Mouse (Mus musculus) limb, embryonic 14.5 days (tissue): ENCODE data around the gene Zfp54. TPM values are rescaled to one million over a fixed set of nuclear protein-coding genes. Genes with fewer than 3 reads are reported as not detected.
A peak's percentile ranks its signal among the peaks of the same experiment; 100 is the strongest.

Experiments used
- ATAC-seq: fragments of 200-750 bp; cut with Nextera tagmentation; 2 replicates; pipeline ENCODE4 v1.8.0; 2017; ENCODE audit warnings: low read depth, moderate number of reproducible peaks, moderate TSS enrichment; ENCODE audit not compliant: low FRiP score
- DNase-seq: peaks from one replicate; pipeline ENCODE4 v3.0.0-alpha.2; 2015; ENCODE audit warnings: low spot score
- H3K27ac ChIP-seq: fragments of 300-500 bp; sonication (generic); replicated peaks from 2 replicates; pipeline ENCODE4 v1.5.1; 2014; ENCODE audit warnings: low read depth, mild to moderate bottlenecking, low read length, moderate library complexity, mixed read lengths
- H3K27me3 ChIP-seq: fragments of 300-500 bp; sonication (generic); 2 replicates; pipeline ENCODE4 v1.6.1; 2014; ENCODE audit warnings: low read length, mixed read lengths; ENCODE audit not compliant: control insufficient read depth, insufficient read depth
- H3K36me3 ChIP-seq: fragments of 300-500 bp; sonication (generic); 2 replicates; pipeline ENCODE4 v1.6.1; 2014; ENCODE audit warnings: mild to moderate bottlenecking, low read length, moderate library complexity, mixed read lengths; ENCODE audit not compliant: control insufficient read depth, insufficient read depth
- H3K4me1 ChIP-seq: fragments of 300-500 bp; sonication (generic); 2 replicates; pipeline ENCODE4 v1.6.1; 2014; ENCODE audit warnings: antibody characterized with exemption, low read length, mixed read lengths; ENCODE audit not compliant: control insufficient read depth, insufficient read depth
- H3K4me2 ChIP-seq: fragments of 300-500 bp; sonication (generic); replicated peaks from 2 replicates; pipeline ENCODE4 v1.6.1; 2014; ENCODE audit warnings: low read depth, mild to moderate bottlenecking, low read length, moderate library complexity; ENCODE audit not compliant: severe bottlenecking
- H3K4me3 ChIP-seq: fragments of 300-500 bp; sonication (generic); replicated peaks from 2 replicates; pipeline ENCODE4 v1.5.1; 2014; ENCODE audit warnings: low read length
- H3K9ac ChIP-seq: fragments of 300-500 bp; sonication (generic); 2 replicates; pipeline ENCODE4 v1.6.1; 2014; ENCODE audit warnings: mild to moderate bottlenecking, low read depth, low read length, moderate library complexity; ENCODE audit not compliant: severe bottlenecking
- H3K9me3 ChIP-seq: fragments of 300-500 bp; sonication (generic); 2 replicates; pipeline ENCODE4 v1.6.1; 2016; ENCODE audit warnings: low read length; ENCODE audit not compliant: control insufficient read depth
- POLR2A ChIP-seq: fragments of 200-500 bp; IDR thresholded peaks from 2 replicates; pipeline ENCODE4 v1.8.0; 2012; ENCODE audit warnings: inconsistent platforms, mild to moderate bottlenecking, moderate library complexity, borderline replicate concordance; ENCODE audit not compliant: insufficient read depth, insufficient read length; ENCODE audit errors: extremely low read depth
- WGBS: fragments of 180-500 bp; shearing (Covaris S2); extraction: QIAGEN DNeasy Blood & Tissue Kit; methylation state at CpG from one replicate; pipeline ENCODE4 v1.1.7; 2014; 5-methylcytosine and 5-hydroxymethylcytosine counted together
- polyA plus RNA-seq, 2 experiments: library from polyadenylated mRNA; depleted of rRNA in 1 of 2; stranded (reverse) in 1 of 2; unstranded in 1 of 2; fragments of >200 nt; fragmentation: Nextera tagmentation in 1 of 2; extraction: Ambion mirVana in 1 of 2; gene quantifications; 2 replicates each; pipeline versions ENCODE4 v1.2.1 to v1.2.3; 2012 to 2014

Gene Zfp54
- polyA plus RNA-seq, 2 experiments = 2.5 to 5.2 TPM

DNA sequence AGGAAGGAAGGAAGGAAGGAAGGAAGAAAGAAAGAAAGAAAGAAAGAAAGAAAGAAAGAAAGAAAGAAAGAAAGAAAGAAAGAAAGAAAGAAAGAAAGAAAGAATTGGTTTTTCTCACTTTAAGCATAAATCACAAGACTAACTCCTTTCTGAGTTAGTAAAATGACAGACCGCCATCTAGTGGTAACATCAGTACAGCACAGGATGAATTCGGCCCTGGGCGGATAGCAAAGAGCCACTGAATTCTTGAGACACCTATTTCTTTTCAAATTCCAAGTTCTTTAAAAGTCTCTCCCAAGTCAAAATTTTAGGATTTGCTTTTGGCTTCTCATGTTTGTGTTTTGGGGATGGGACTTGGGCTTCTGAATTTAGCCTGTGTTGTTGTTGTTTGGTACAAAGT, 26.6 kb downstream of the Zfp54 start:
- no peak for TF ChIP-seq POLR2A
- no peaks in the 10 kb centered on the region for H3K9me3 ChIP-seq
- peak overlapping the region; percentile 67 for H3K4me3 ChIP-seq
- H3K4me1 ChIP-seq = peaks cover 7% of the 10 kb centered on the region; the same call in 1 of the 2 replicates
- H3K27ac ChIP-seq = peak overlapping the region; percentile 92
- no peaks in the 10 kb centered on the region; the same call in 1 of the 2 replicates for H3K36me3 ChIP-seq
- H3K4me2 ChIP-seq = peak overlapping the region; percentile 85
- DNase-seq = peak; percentile 89
- no peaks in the 10 kb centered on the region for H3K27me3 ChIP-seq
- ATAC-seq = peak; percentile 75
- WGBS = 0% methylated on average over 3 of the region's 3 CpGs
- H3K9ac ChIP-seq = no peak overlapping the region; the same call in none of the 2 replicates

DNA sequence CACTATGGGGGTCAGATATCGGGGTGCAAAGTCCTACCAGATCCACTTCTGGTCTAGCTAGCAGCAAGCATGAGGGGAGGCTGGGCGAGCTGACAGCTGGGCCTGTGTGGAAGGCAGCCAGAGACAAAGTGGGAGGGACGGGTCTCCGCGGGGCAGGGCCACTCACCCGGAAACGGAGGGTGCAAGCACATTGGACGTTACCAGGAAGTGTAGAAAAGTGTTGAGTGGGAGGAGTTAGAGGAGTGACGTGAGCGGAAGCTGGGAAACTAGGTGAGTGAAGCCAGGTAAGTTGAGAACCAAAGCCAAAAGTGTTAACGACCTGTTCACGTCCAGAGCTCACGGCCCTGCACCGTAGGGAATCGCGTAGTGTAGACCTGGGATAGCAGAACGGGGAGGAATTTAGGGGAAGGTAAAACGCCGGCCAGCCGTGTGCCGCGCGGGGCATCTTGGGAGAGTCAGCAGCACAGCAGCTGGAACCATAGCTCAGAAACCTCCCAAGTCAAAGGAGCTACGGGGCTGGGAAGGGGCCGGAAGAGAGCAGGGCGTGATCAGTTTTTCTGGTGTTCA, 27.2 kb downstream of the Zfp54 start, which contains the start of gene Zfp51:
TSS of gene Zfp51 (plus strand) at position 237 of the 567 bp plus-strand sequence.
- under 1% methylated on average over 26 of the region's 26 CpGs for WGBS
- peak; percentile 70; the same call in 1 of the 2 replicates for TF ChIP-seq POLR2A

DNA sequence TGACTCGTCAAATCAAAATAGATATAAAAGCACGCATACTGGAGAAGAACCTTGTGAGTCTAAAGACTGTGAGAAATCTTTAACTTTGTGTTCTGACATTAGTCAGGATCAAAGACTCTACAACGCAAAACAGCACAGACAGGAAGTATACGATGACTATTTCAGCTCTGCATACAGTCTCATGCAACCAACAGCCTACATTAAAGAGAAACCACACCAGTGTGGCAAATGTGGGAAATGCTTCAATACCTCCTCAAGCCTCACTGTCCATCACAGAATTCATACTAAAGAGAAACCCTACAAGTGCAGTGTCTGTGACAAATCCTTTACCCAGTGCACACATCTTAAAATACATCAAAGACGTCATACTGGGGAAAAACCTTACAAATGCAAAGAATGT, 40.5 kb downstream of the Zfp54 start:
- 94% methylated on average over 5 of the region's 5 CpGs for WGBS
- no peak for TF ChIP-seq POLR2A
- DNase-seq (no peak), ATAC-seq (no peak)
- Histone ChIP-seq H3K4me3 (no peak overlapping the region), H3K9me3 (no peaks in the 10 kb centered on the region), H3K9ac (no peak overlapping the region), H3K27ac (no peak overlapping the region), H3K4me1 (no peaks in the 10 kb centered on the region), H3K27me3 (no peaks in the 10 kb centered on the region), H3K4me2 (no peak overlapping the region), H3K36me3 (peaks cover 33% of the 10 kb centered on the region)

More for the DNA sequence above, 27.2 kb downstream of the Zfp54 start, which contains the start of gene Zfp51:
- peak within 1 kb of the TSS; percentile 65 for H3K9ac ChIP-seq
- no peaks in the 10 kb centered on the region; the same call in 1 of the 2 replicates for H3K36me3 ChIP-seq
- no peaks in the 10 kb centered on the region for H3K9me3 ChIP-seq
- peak within 1 kb of the TSS; percentile 92 for H3K27ac ChIP-seq
- H3K4me2 ChIP-seq = peak within 1 kb of the TSS; percentile 85
- peak; percentile 100 for ATAC-seq
- DNase-seq = peak; percentile 93
- H3K27me3 ChIP-seq = no peaks in the 10 kb centered on the region
- H3K4me1 ChIP-seq = peaks cover 7% of the 10 kb centered on the region; the same call in 1 of the 2 replicates
- peak within 1 kb of the TSS; percentile 67 for H3K4me3 ChIP-seq

DNA sequence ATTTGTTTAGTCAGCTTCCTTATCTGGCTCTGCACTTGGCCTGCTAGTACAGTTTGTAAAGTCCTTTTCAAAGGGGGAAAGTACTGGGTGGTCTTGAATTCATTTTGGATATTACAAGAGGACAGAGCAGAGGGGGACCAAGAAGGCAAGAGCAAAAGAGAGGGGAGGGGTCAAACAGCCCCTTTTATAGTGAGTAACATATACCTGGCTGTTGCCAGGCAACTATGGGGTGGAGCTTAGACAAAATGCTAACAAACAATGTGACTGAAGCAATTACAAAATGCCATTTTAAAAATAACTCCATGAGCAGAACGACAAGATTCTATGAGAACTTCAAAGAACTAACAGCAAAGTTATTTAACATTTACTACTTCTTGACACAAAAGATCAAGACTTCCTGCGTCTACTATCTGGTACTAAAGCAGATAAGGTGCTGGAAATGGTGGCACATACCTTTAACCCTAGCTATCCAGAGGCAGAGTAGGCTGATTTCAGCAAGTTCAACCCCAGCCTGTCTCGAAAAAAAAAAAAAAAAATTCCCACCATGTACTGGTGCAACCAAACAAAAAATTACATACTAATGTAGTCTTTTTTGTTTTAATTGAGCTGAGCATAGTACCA, 49.1 kb downstream of the Zfp54 start:
- Histone ChIP-seq H3K27me3 (no peaks in the 10 kb centered on the region), H3K4me3 (no peak overlapping the region), H3K27ac (no peak overlapping the region), H3K4me1 (peaks cover 11% of the 10 kb centered on the region), H3K36me3 (no peaks in the 10 kb centered on the region), H3K4me2 (no peak overlapping the region), H3K9me3 (no peaks in the 10 kb centered on the region), H3K9ac (no peak overlapping the region)
- WGBS = 59% methylated on average over 3 of the region's 3 CpGs
- no peak for ATAC-seq
- TF ChIP-seq POLR2A = no peak
- no peak for DNase-seq

DNA sequence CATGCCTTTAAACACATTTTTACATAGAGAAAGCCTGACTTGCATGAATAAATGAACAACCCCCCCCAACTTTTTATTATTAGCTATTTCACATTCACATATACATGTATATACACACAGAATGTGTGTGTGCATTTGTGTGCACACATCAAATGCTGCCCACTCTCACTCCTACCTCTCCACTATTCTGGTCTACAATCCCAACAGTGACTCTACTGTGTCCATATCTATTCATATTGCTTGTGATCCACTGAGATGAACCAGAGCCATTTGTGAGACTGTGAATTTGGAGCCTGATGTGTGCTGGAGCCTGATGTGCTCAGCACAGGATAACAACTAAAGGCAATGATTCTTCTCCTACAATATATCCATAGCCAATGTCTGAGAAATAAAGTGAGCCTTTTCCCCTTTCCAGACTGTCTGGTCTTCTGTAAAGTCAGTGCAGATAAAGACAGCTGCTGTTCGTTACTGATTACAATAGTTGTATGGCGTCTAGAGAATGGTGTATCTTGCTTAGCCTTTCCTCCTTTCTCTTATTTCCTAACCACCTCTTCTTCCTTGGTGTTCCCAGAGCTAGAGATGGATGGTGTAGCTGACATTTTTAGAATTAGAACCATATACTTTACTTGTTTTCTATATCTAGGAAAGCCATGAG, 49.8 kb downstream of the Zfp54 start:
- no peak overlapping the region for H3K4me2 ChIP-seq
- 40% methylated on average over 2 of the region's 2 CpGs for WGBS
- H3K36me3 ChIP-seq = no peaks in the 10 kb centered on the region
- no peaks in the 10 kb centered on the region for H3K27me3 ChIP-seq
- H3K4me3 ChIP-seq = no peak overlapping the region
- no peaks in the 10 kb centered on the region for H3K9me3 ChIP-seq
- peak overlapping the region; percentile 35; the same call in 1 of the 2 replicates for H3K27ac ChIP-seq
- DNase-seq (no peak), ATAC-seq (no peak)
- no peak overlapping the region for H3K9ac ChIP-seq
- H3K4me1 ChIP-seq = peaks cover 11% of the 10 kb centered on the region
- no peak for TF ChIP-seq POLR2A
